Mouse (Mus musculus) large intestine, adult 2 months (tissue): ENCODE data around the gene Lrfn4. TPM values are rescaled to one million over a fixed set of nuclear protein-coding genes. Genes with fewer than 3 reads are reported as not detected.

ENCODE experiments used
- DNase-seq: peaks from one replicate; pipeline ENCODE4 v3.0.0-alpha.2; 2012; ENCODE audit warnings: low read depth, low spot score
- WGBS: fragments of 180-500 bp; shearing (Covaris S2); methylation state at CpG from one replicate; pipeline ENCODE4 v1.1.7; 2018; 5-methylcytosine and 5-hydroxymethylcytosine counted together
- polyA plus RNA-seq: library from polyadenylated mRNA; depleted of rRNA; stranded (reverse); fragments of >200 nt; gene quantifications from 2 replicates; pipeline ENCODE4 v1.2.3, GENCODE M21; 2012; rRNA removed

Gene Lrfn4
- polyA plus RNA-seq, 1 experiment = 14.3 TPM

DNA sequence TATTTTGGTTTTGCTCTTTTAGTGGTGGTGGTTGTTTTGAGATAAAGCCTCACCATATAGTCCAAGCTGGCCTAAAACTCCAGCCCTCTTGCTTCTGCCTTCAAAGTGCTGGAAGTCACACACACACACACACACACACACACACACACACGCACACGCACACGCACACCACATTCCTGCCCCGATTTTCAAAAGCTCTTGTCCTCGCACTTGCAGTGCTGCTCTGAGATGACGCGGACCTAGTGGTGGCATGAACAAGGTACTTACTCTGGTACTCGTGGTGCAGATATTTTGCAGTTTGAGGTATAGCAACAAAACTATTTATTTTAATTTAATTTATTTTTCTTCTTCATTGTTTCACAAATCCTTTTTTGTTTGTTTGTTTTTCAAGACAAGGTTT lies 43.0 kb downstream of the Lrfn4 start:
- WGBS = 90% methylated on average over 8 of the region's 8 CpGs
- no peak for DNase-seq

DNA sequence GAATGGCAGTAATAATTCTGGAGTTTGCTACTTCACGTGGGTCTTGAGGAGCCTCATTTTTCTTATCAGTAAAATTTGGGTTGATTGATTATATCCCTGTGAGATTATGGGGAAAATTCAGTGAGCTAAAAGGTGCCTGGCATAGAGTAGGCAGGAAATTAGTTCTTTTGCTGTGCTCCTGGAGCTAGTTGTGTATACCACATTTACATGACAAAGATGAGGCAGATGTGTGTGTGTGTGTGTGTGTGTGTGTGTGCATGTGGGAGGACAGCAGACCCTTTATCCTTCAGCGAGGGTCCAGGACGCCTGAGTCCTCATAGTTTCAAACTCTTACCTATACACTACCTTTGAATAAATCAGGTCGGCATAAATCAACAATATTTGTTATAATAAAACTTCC lies 43.4 kb downstream of the Lrfn4 start:
- 61% methylated on average over 4 of the region's 4 CpGs for WGBS
- no peak for DNase-seq

- WGBS = 52% methylated on average over 1 of the region's 1 CpGs
- no peak for DNase-seq
Measured at GRCm38 (mm10) chr19:4571658-4572057, 43.8 kb downstream of the Lrfn4 start.

- DNase-seq = no peak
- WGBS = 88% methylated on average over 6 of the region's 6 CpGs
Measured at GRCm38 (mm10) chr19:4570815-4571214, 44.7 kb downstream of the Lrfn4 start.

DNA sequence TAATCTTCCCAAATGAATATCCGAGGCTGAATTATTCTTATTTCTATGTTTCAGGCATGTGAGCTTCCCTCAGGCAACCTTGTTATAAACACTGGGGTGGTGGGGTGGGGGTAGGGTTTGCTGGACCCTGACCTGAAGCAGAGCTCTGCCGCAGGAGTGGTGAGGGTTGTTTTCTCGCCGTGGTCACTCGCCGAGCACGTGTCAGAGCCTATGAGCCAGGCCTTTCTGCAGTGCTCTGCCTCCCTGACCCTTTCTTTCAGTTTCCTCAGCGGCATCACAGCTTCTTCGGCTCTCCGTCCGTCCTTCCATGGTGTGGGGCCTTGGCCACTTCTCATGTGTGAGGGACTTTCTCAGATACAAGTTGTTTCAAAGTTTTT lies 45.2 kb downstream of the Lrfn4 start:
- whole genome bisulfite sequencing = 85% methylated on average over 11 of the region's 11 CpGs
- no peak for DNase-seq

DNA sequence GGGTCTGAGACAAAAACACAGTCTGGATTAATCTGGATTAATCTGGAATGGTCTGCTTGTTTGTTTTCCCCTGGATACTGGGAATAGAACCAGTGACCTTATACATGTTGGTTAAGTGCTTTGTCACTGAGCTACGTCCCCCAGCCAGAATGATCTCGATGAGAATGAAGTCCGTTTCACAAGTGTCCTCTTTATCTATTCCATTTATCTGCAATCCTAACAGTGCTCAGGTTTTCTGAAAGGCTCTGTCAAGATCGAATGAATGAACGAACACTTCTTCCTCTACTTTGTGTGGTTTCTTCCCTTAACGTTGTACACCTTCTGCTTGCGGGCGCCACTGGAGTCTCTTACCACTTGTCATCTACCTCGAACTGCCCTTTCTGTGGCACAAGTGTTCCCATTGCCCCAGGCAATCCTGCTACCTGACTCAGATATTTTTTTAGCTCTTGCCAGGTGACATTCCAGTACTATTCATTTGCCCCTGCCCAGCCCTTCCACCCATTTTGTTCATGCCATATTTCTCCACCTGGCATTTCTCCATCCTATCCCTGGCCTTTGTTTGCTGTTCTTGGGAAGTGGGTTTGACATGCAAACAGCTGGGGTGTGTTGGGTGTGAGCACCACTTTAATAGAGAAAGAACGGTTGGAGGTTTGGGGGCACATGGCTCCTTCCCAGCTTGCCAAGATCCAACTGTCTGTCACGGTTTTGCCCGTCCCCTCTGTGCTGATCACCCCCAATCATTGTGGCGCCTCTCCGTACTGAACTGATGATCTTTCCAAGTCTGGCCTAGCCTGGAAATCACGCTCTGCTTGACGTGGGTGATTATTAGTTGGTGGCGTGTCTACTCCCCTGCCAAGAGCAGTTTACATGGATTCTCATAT lies 45.9 kb downstream of the Lrfn4 start:
- 67% methylated on average over 17 of the region's 17 CpGs for WGBS
- DNase-seq = no peak

- 37% methylated on average over 4 of the region's 4 CpGs for WGBS
Measured at GRCm38 (mm10) chr19:4568832-4569231, 46.6 kb downstream of the Lrfn4 start.

DNA sequence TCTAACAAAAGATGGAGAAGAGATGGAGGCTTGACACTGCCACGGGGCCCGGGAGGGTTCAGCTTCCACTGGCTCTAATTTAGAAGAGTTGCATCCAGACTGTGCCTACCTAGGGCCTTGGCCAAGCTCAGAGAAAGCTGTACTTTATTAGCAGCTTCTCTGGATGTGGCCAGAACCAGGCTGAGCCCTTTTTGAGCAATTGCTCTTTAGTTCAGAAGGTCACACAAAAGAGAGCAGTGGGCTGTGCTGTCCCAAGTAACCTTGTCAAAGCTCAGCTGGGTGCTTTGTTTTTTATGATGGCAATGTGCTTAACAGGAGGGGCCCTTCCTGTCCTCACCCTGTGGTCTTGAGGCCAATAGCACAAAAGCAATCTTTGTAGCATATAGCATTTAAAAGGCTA lies 47.8 kb downstream of the Lrfn4 start:
- WGBS = 78% methylated on average over 2 of the region's 2 CpGs
- DNase-seq = no peak

More at GRCm38 (mm10) chr19:4568832-4569231, 46.6 kb downstream of the Lrfn4 start:
- DNase-seq = no peak

GRCm38 (mm10) chr19:4566880-4567279 lies 48.6 kb downstream of the Lrfn4 start:
- WGBS = 88% methylated on average over 2 of the region's 2 CpGs
- DNase-seq = no peak

GRCm38 (mm10) chr19:4565678-4566077 lies 49.8 kb downstream of the Lrfn4 start:
- 93% methylated on average over 5 of the region's 5 CpGs for WGBS
- DNase-seq = no peak

Other genes with a start within 250 kb of the Lrfn4 start
- gene Kdm2a, start 217.4 kb downstream of the Lrfn4 start, polyA plus RNA-seq = 64.6 and 107 TPM in 2 replicates
- 46.4 and 88.5 TPM in 2 replicates for gene Rhod, start 176.2 kb downstream of the Lrfn4 start, polyA plus RNA-seq
- gene Syt12, start 138.2 kb downstream of the Lrfn4 start, polyA plus RNA-seq = 4.4 and 7.7 TPM in 2 replicates
- 55.0 and 95.2 TPM in 2 replicates for gene 2010003K11Rik, start 117.1 kb downstream of the Lrfn4 start, polyA plus RNA-seq
- gene Pcx, start 105.2 kb downstream of the Lrfn4 start, polyA plus RNA-seq = 14.3 and 21.3 TPM in 2 replicates
- 94.0 and 102 TPM in 2 replicates for gene Rce1, start 10.0 kb upstream of the Lrfn4 start, polyA plus RNA-seq
- gene Gm960, start 83.0 kb upstream of the Lrfn4 start, polyA plus RNA-seq = 0.29 TPM in 1 of 2 replicates, not detected in the other
- gene Sptbn2, start 95.5 kb upstream of the Lrfn4 start, polyA plus RNA-seq = 0.12 and 0.15 TPM in 2 replicates
- 3.6 and 4.6 TPM in 2 replicates for gene Rbm4b, start 140.8 kb upstream of the Lrfn4 start, polyA plus RNA-seq
- gene Rbm4, start 178.2 kb upstream of the Lrfn4 start, polyA plus RNA-seq = 39.5 and 48.7 TPM in 2 replicates
- gene Gm21992, start 195.9 kb upstream of the Lrfn4 start, polyA plus RNA-seq = 18.5 and 22.6 TPM in 2 replicates
- 39.5 and 48.9 TPM in 2 replicates for gene Rbm14, start 196.0 kb upstream of the Lrfn4 start, polyA plus RNA-seq
- gene Ccs, start 223.7 kb upstream of the Lrfn4 start, polyA plus RNA-seq = 42.6 and 46.5 TPM in 2 replicates
- gene Ccdc87, start 223.7 kb upstream of the Lrfn4 start, polyA plus RNA-seq = 0.09 and 0.19 TPM in 2 replicates
- 12.1 and 13.7 TPM in 2 replicates for gene Ctsf, start 239.5 kb upstream of the Lrfn4 start, polyA plus RNA-seq